Mouse (Mus musculus): ENCODE measurements around the gene Abl1. TPM values are rescaled to one million over a fixed set of nuclear protein-coding genes. Genes with fewer than 3 reads are reported as not detected.
A peak's percentile ranks its signal among the peaks of the same experiment; 100 is the strongest.

Abl1 gene
- polyA plus RNA-seq, 1 experiment from 2014 or later, result 46.2 TPM

GRCm38 (mm10) chr2:31724730-31725490 lies 36.7 kb downstream of the Abl1 start:
- H3K27ac ChIP-seq, result no peak overlapping the region
- 93% methylated on average over 7 of the region's 7 CpGs for WGBS
- H3K9ac ChIP-seq, result no peak overlapping the region
- H3K4me3 ChIP-seq (replicated peaks), result no peak overlapping the region
- H3K9me3 ChIP-seq (replicated peaks), result no peaks in the 10 kb centered on the region
- H3K4me1 ChIP-seq, result peaks cover 11% of the 10 kb centered on the region; the same call in 1 of the 2 replicates
- no peak overlapping the region for H3K4me2 ChIP-seq
- H3K27me3 ChIP-seq, result no peaks in the 10 kb centered on the region
- no peaks in the 10 kb centered on the region for H3K36me3 ChIP-seq
- ATAC-seq (replicated peaks; ENCODE audit: low FRiP score), result no peak

- Histone ChIP-seq H3K4me3 (replicated peaks) (no peak overlapping the region), H3K4me1 (peaks cover 23% of the 10 kb centered on the region), H3K27me3 (no peaks in the 10 kb centered on the region), H3K9me3 (replicated peaks) (no peaks in the 10 kb centered on the region), H3K9ac (no peak overlapping the region), H3K4me2 (no peak overlapping the region), H3K27ac (no peak overlapping the region), H3K36me3 (no peaks in the 10 kb centered on the region)
- 80% methylated on average over 9 of the region's 9 CpGs for WGBS
- ATAC-seq (replicated peaks; ENCODE audit: low FRiP score), result no peak
These were observed 39.6 kb downstream of the Abl1 start for GRCm38 (mm10) chr2:31727576-31728277.

- Histone ChIP-seq H3K4me2 (no peak overlapping the region), H3K9ac (no peak overlapping the region), H3K9me3 (replicated peaks) (no peaks in the 10 kb centered on the region), H3K27me3 (no peaks in the 10 kb centered on the region), H3K36me3 (no peaks in the 10 kb centered on the region), H3K4me1 (peaks cover 31% of the 10 kb centered on the region), H3K4me3 (replicated peaks) (no peak overlapping the region), H3K27ac (no peak overlapping the region)
- ATAC-seq (replicated peaks; ENCODE audit: low FRiP score), result no peak
- WGBS, result 84% methylated on average over 5 of the region's 5 CpGs
These were observed 42.5 kb downstream of the Abl1 start for GRCm38 (mm10) chr2:31730640-31731039.

GRCm38 (mm10) chr2:31732497-31732896 lies 44.3 kb downstream of the Abl1 start:
- ATAC-seq (replicated peaks; ENCODE audit: low FRiP score), result no peak
- H3K27ac ChIP-seq, result 0 out of 2 replicates have a peak overlapping the region, but pooled peaks have one; percentile 51
- peaks cover 24% of the 10 kb centered on the region for H3K4me1 ChIP-seq
- H3K9me3 ChIP-seq (replicated peaks), result no peaks in the 10 kb centered on the region
- WGBS, result 37% methylated on average over 3 of the region's 3 CpGs
- no peaks in the 10 kb centered on the region for H3K36me3 ChIP-seq
- H3K9ac ChIP-seq, result no peak overlapping the region
- H3K4me2 ChIP-seq, result no peak overlapping the region
- H3K4me3 ChIP-seq (replicated peaks), result no peak overlapping the region
- H3K27me3 ChIP-seq, result no peaks in the 10 kb centered on the region

GRCm38 (mm10) chr2:31733558-31733957 lies 45.4 kb downstream of the Abl1 start:
- no peak for ATAC-seq (replicated peaks; ENCODE audit: low FRiP score)
- H3K4me2 ChIP-seq, result no peak overlapping the region
- WGBS, result 74% methylated on average over 5 of the region's 5 CpGs
- no peak overlapping the region for H3K9ac ChIP-seq
- 0 out of 2 replicates have a peak overlapping the region, but pooled peaks have one; percentile 27 for H3K27ac ChIP-seq
- no peaks in the 10 kb centered on the region for H3K9me3 ChIP-seq (replicated peaks)
- H3K27me3 ChIP-seq, result no peaks in the 10 kb centered on the region
- peaks cover 19% of the 10 kb centered on the region for H3K4me1 ChIP-seq
- H3K36me3 ChIP-seq, result no peaks in the 10 kb centered on the region; the same call in 1 of the 2 replicates
- H3K4me3 ChIP-seq (replicated peaks), result no peak overlapping the region

GRCm38 (mm10) chr2:31739041-31739440 lies 50.9 kb downstream of the Abl1 start:
- H3K4me2 ChIP-seq, result no peak overlapping the region
- 58% methylated on average over 3 of the region's 3 CpGs for WGBS
- no peaks in the 10 kb centered on the region; the same call in 1 of the 2 replicates for H3K36me3 ChIP-seq
- H3K4me1 ChIP-seq, result peaks cover 13% of the 10 kb centered on the region
- no peak overlapping the region for H3K4me3 ChIP-seq (replicated peaks)
- H3K9me3 ChIP-seq (replicated peaks), result no peaks in the 10 kb centered on the region
- no peak overlapping the region for H3K27ac ChIP-seq
- H3K9ac ChIP-seq, result no peak overlapping the region
- ATAC-seq (replicated peaks; ENCODE audit: low FRiP score), result no peak
- H3K27me3 ChIP-seq, result no peaks in the 10 kb centered on the region

- Histone ChIP-seq H3K4me1 (peaks cover 37% of the 10 kb centered on the region), H3K4me3 (replicated peaks) (no peak overlapping the region), H3K27me3 (no peaks in the 10 kb centered on the region), H3K9me3 (replicated peaks) (no peaks in the 10 kb centered on the region), H3K36me3 (no peaks in the 10 kb centered on the region; the same call in 1 of the 2 replicates), H3K9ac (no peak overlapping the region), H3K4me2 (no peak overlapping the region), H3K27ac (no peak overlapping the region)
- WGBS, result 70% methylated on average over 1 of the region's 1 CpGs
- ATAC-seq (replicated peaks; ENCODE audit: low FRiP score), result no peak
These were observed 53.6 kb downstream of the Abl1 start for GRCm38 (mm10) chr2:31741728-31742127.

GRCm38 (mm10) chr2:31742134-31742533 lies 54.0 kb downstream of the Abl1 start:
- no peak overlapping the region for H3K27ac ChIP-seq
- H3K4me1 ChIP-seq, result peaks cover 41% of the 10 kb centered on the region
- H3K9me3 ChIP-seq (replicated peaks), result no peaks in the 10 kb centered on the region
- no peak for ATAC-seq (replicated peaks; ENCODE audit: low FRiP score)
- H3K4me2 ChIP-seq, result no peak overlapping the region
- no peak overlapping the region for H3K4me3 ChIP-seq (replicated peaks)
- H3K36me3 ChIP-seq, result no peaks in the 10 kb centered on the region; the same call in 1 of the 2 replicates
- WGBS, result 24% methylated on average over 7 of the region's 7 CpGs
- no peak overlapping the region for H3K9ac ChIP-seq
- H3K27me3 ChIP-seq, result no peaks in the 10 kb centered on the region

- Histone ChIP-seq H3K4me2 (no peak overlapping the region), H3K4me3 (replicated peaks) (no peak overlapping the region), H3K9me3 (replicated peaks) (no peaks in the 10 kb centered on the region), H3K4me1 (peaks cover 76% of the 10 kb centered on the region), H3K36me3 (no peaks in the 10 kb centered on the region), H3K27me3 (no peaks in the 10 kb centered on the region), H3K9ac (no peak overlapping the region), H3K27ac (peak overlapping the region; percentile 48; the same call in 1 of the 2 replicates)
- ATAC-seq (replicated peaks; ENCODE audit: low FRiP score), result no peak
These were observed 57.6 kb downstream of the Abl1 start for GRCm38 (mm10) chr2:31745741-31746243.

GRCm38 (mm10) chr2:31746835-31747234 lies 58.7 kb downstream of the Abl1 start:
- no peak for ATAC-seq (replicated peaks; ENCODE audit: low FRiP score)
- Histone ChIP-seq H3K4me3 (replicated peaks) (no peak overlapping the region), H3K4me2 (no peak overlapping the region), H3K27me3 (no peaks in the 10 kb centered on the region), H3K4me1 (peaks cover 77% of the 10 kb centered on the region), H3K36me3 (no peaks in the 10 kb centered on the region), H3K9me3 (replicated peaks) (no peaks in the 10 kb centered on the region), H3K27ac (0 out of 2 replicates have a peak overlapping the region, but pooled peaks have one; percentile 23), H3K9ac (no peak overlapping the region)
- 46% methylated on average over 4 of the region's 4 CpGs for WGBS

- Histone ChIP-seq H3K4me2 (peak overlapping the region; percentile 47), H3K36me3 (no peaks in the 10 kb centered on the region), H3K4me1 (peaks cover 76% of the 10 kb centered on the region), H3K27ac (peak overlapping the region; percentile 93), H3K27me3 (no peaks in the 10 kb centered on the region), H3K4me3 (replicated peaks) (peak overlapping the region; percentile 23), H3K9ac (no peak overlapping the region; the same call in 1 of the 2 replicates), H3K9me3 (replicated peaks) (no peaks in the 10 kb centered on the region)
- ATAC-seq (replicated peaks; ENCODE audit: low FRiP score), result peak; percentile 95
- WGBS, result 10% methylated on average over 10 of the region's 10 CpGs
These were observed 61.0 kb downstream of the Abl1 start for GRCm38 (mm10) chr2:31749046-31749709.

GRCm38 (mm10) chr2:31750133-31750532 lies 62.0 kb downstream of the Abl1 start:
- Histone ChIP-seq H3K9me3 (replicated peaks) (no peaks in the 10 kb centered on the region), H3K36me3 (no peaks in the 10 kb centered on the region), H3K9ac (no peak overlapping the region), H3K4me3 (replicated peaks) (no peak overlapping the region), H3K4me2 (no peak overlapping the region), H3K27me3 (no peaks in the 10 kb centered on the region), H3K27ac (peak overlapping the region; percentile 93), H3K4me1 (peaks cover 68% of the 10 kb centered on the region)
- WGBS, result 73% methylated on average over 5 of the region's 5 CpGs
- ATAC-seq (replicated peaks; ENCODE audit: low FRiP score), result no peak
